Mouse (Mus musculus): Measurements from ENCODE around the gene Sftpd. TPM values are rescaled to one million over a fixed set of nuclear protein-coding genes. Genes with fewer than 3 reads are reported as not detected.

The Sftpd gene
- polyA plus RNA-seq, 1 experiment from 2014 or later: 2.6 TPM

DNA sequence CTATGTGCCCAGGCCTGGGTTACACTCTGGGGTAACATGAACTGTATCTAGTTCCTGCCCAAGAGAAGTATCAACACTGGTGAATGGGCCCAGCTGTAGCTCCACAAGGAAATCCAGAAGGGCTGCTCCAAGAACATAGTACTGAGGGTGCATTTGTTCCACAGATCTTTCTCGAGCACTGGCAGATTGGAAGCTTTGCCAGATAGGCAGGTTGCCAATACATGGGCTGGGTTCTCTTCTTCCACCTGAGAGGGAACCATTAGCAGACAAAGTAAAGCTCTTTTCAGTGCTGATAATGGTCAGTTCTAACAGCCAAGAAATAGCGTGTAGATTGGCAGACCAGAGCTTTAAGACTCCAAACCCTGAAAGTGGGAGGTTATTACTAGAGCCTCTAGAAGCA, 37.6 kb downstream of the Sftpd start:
- Histone ChIP-seq H3K4me2 (replicated peaks) (no peak overlapping the region), H3K4me1 (no peaks in the 10 kb centered on the region), H3K27me3 (no peaks in the 10 kb centered on the region), H3K27ac (replicated peaks) (no peak overlapping the region), H3K36me3 (no peaks in the 10 kb centered on the region), H3K4me3 (replicated peaks) (no peak overlapping the region), H3K9me3 (replicated peaks) (no peaks in the 10 kb centered on the region), H3K9ac (no peak overlapping the region)
- WGBS: 78% methylated on average over 2 of the region's 2 CpGs
- ATAC-seq (ENCODE audit: insufficient number of reproducible peaks, low FRiP score, low TSS enrichment, low read depth): no peak

- WGBS: 78% methylated on average over 3 of the region's 3 CpGs
- H3K9me3 ChIP-seq (replicated peaks): no peaks in the 10 kb centered on the region
- no peaks in the 10 kb centered on the region for H3K36me3 ChIP-seq
- H3K27ac ChIP-seq (replicated peaks): no peak overlapping the region
- H3K4me1 ChIP-seq: no peaks in the 10 kb centered on the region
- no peak overlapping the region for H3K4me3 ChIP-seq (replicated peaks)
- no peak for ATAC-seq (ENCODE audit: insufficient number of reproducible peaks, low FRiP score, low TSS enrichment, low read depth)
- no peaks in the 10 kb centered on the region for H3K27me3 ChIP-seq
- H3K9ac ChIP-seq: no peak overlapping the region
- no peak overlapping the region for H3K4me2 ChIP-seq (replicated peaks)
Measured at GRCm38 (mm10) chr14:41146922-41147321, 38.0 kb downstream of the Sftpd start.

- no peak overlapping the region for H3K4me3 ChIP-seq (replicated peaks)
- ATAC-seq (ENCODE audit: insufficient number of reproducible peaks, low FRiP score, low TSS enrichment, low read depth): no peak
- H3K4me2 ChIP-seq (replicated peaks): no peak overlapping the region
- H3K9ac ChIP-seq: no peak overlapping the region
- H3K27me3 ChIP-seq: no peaks in the 10 kb centered on the region
- H3K4me1 ChIP-seq: no peaks in the 10 kb centered on the region
- H3K9me3 ChIP-seq (replicated peaks): no peaks in the 10 kb centered on the region
- H3K36me3 ChIP-seq: no peaks in the 10 kb centered on the region
- 50% methylated on average over 6 of the region's 6 CpGs for WGBS
- no peak overlapping the region for H3K27ac ChIP-seq (replicated peaks)
Measured at GRCm38 (mm10) chr14:41146035-41146434, 38.9 kb downstream of the Sftpd start.

DNA sequence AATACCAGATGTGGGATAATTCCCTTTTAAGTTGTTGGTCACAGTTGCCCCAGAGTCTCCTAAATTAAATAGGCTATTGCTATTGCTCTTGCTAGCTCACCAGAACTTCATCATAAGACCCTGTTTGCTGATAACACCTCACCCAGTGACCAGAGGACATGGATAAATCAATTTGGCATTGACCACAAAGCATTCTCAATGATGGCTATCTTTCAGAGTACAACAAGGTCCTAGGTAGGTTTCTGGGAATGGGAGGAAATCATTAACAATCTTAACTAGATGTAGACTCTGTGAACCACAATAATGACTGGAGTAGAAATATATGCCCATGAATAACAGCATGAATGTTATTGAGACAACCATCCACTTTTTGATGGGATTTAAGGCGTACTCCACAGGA, 44.3 kb downstream of the Sftpd start:
- H3K27me3 ChIP-seq: no peaks in the 10 kb centered on the region
- no peak overlapping the region for H3K9ac ChIP-seq
- no peaks in the 10 kb centered on the region for H3K36me3 ChIP-seq
- H3K4me3 ChIP-seq (replicated peaks): no peak overlapping the region
- H3K27ac ChIP-seq (replicated peaks): no peak overlapping the region
- 86% methylated on average over 1 of the region's 1 CpGs for WGBS
- H3K4me1 ChIP-seq: no peaks in the 10 kb centered on the region
- ATAC-seq (ENCODE audit: insufficient number of reproducible peaks, low FRiP score, low TSS enrichment, low read depth): no peak
- no peaks in the 10 kb centered on the region for H3K9me3 ChIP-seq (replicated peaks)
- no peak overlapping the region for H3K4me2 ChIP-seq (replicated peaks)

- H3K36me3 ChIP-seq: no peaks in the 10 kb centered on the region
- H3K27me3 ChIP-seq: no peaks in the 10 kb centered on the region
- H3K4me3 ChIP-seq (replicated peaks): no peak overlapping the region
- no peak overlapping the region for H3K27ac ChIP-seq (replicated peaks)
- no peaks in the 10 kb centered on the region for H3K4me1 ChIP-seq
- H3K9me3 ChIP-seq (replicated peaks): no peaks in the 10 kb centered on the region
- no peak overlapping the region for H3K9ac ChIP-seq
- H3K4me2 ChIP-seq (replicated peaks): no peak overlapping the region
- no peak for ATAC-seq (ENCODE audit: insufficient number of reproducible peaks, low FRiP score, low TSS enrichment, low read depth)
Measured at GRCm38 (mm10) chr14:41137006-41137405, 47.9 kb downstream of the Sftpd start.

GRCm38 (mm10) chr14:41131540-41131939, 53.4 kb downstream of the Sftpd start, which contains the start of gene Sftpa1:
Sftpa1 (plus strand) TSS chr14:41131782.
- H3K9me3 ChIP-seq (replicated peaks): no peaks in the 10 kb centered on the region
- H3K4me3 ChIP-seq (replicated peaks): no peak within 1 kb of the TSS
- no peak within 1 kb of the TSS for H3K4me2 ChIP-seq (replicated peaks)
- no peak within 1 kb of the TSS for H3K9ac ChIP-seq
- no peaks in the 10 kb centered on the region for H3K36me3 ChIP-seq
- no peak for ATAC-seq (ENCODE audit: insufficient number of reproducible peaks, low FRiP score, low TSS enrichment, low read depth)
- no peaks in the 10 kb centered on the region for H3K27me3 ChIP-seq
- H3K4me1 ChIP-seq: no peaks in the 10 kb centered on the region
- WGBS: 80% methylated on average over 7 of the region's 7 CpGs
- H3K27ac ChIP-seq (replicated peaks): no peak within 1 kb of the TSS

DNA sequence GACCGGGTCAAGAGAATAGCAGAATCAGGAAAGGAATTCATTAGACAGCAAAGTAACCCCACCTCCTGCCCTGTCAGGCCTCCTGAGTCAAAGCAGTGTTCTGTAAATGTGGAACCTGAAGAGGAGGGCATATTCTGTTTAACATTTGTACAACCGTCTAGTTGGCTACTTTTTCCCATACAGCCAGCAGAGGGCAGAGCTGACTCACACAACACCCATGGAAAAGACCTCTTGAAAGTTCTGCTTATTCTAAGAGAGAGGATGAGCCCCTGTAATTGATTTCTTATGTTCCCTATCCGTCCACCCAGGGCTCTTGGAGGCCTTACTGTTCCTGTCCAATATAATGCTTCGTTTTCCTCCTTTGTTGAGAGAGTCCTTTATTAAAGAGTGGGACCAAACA, 57.0 kb downstream of the Sftpd start:
- no peak overlapping the region for H3K4me2 ChIP-seq (replicated peaks)
- no peak for ATAC-seq (ENCODE audit: insufficient number of reproducible peaks, low FRiP score, low TSS enrichment, low read depth)
- H3K27ac ChIP-seq (replicated peaks): no peak overlapping the region
- no peaks in the 10 kb centered on the region for H3K4me1 ChIP-seq
- no peaks in the 10 kb centered on the region for H3K36me3 ChIP-seq
- H3K9me3 ChIP-seq (replicated peaks): no peaks in the 10 kb centered on the region
- H3K9ac ChIP-seq: no peak overlapping the region
- H3K4me3 ChIP-seq (replicated peaks): no peak overlapping the region
- H3K27me3 ChIP-seq: no peaks in the 10 kb centered on the region
- WGBS: 19% methylated on average over 4 of the region's 4 CpGs

DNA sequence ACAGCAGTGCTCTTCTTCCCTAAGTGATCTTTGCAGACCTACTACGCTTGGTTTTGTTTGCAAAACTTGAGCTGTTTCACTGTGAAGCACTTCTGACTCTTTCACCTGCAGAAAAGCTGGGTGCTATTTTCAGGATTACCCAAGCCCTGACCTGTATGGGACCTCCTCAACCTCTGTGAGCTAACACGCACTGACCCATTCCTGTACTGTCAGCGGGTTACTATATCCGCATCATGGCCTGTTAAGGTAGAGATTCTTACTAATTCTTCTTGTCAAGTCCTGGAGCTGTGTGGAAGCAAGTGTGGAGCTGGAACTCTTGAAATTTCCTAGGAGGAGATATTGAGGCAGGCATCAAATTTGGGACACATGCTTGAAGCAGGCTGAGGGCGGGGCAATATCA, 60.3 kb downstream of the Sftpd start:
- Histone ChIP-seq H3K4me1 (no peaks in the 10 kb centered on the region), H3K9me3 (replicated peaks) (no peaks in the 10 kb centered on the region), H3K4me3 (replicated peaks) (no peak overlapping the region), H3K36me3 (no peaks in the 10 kb centered on the region), H3K27me3 (no peaks in the 10 kb centered on the region), H3K4me2 (replicated peaks) (no peak overlapping the region), H3K9ac (no peak overlapping the region), H3K27ac (replicated peaks) (no peak overlapping the region)
- 84% methylated on average over 5 of the region's 5 CpGs for WGBS
- no peak for ATAC-seq (ENCODE audit: insufficient number of reproducible peaks, low FRiP score, low TSS enrichment, low read depth)

Other genes starting within 250 kb of the Sftpd start
- 84.7 and 86.6 TPM in 2 replicates for gene Tspan14, start 218.3 kb downstream of the Sftpd start, polyA plus RNA-seq (2015; fragmentation: Nextera tagmentation; extraction: Ambion mirVana)
- gene Fam213a, start 171.4 kb downstream of the Sftpd start, polyA plus RNA-seq (2015; fragmentation: Nextera tagmentation; extraction: Ambion mirVana): 89.0 and 91.4 TPM in 2 replicates
- 0.71 and 1.5 TPM in 2 replicates for gene Dydc2, start 115.9 kb downstream of the Sftpd start, polyA plus RNA-seq (2015; fragmentation: Nextera tagmentation; extraction: Ambion mirVana)
- 0.28 and 0.39 TPM in 2 replicates for gene Dydc1, start 112.2 kb downstream of the Sftpd start, polyA plus RNA-seq (2015; fragmentation: Nextera tagmentation; extraction: Ambion mirVana)
- not detected in 2 replicates for gene Mat1a, start 80.1 kb downstream of the Sftpd start, polyA plus RNA-seq (2015; fragmentation: Nextera tagmentation; extraction: Ambion mirVana)
- gene Sftpa1, start 53.4 kb downstream of the Sftpd start, polyA plus RNA-seq (2015; fragmentation: Nextera tagmentation; extraction: Ambion mirVana): not detected in 2 replicates
- not detected in 2 replicates for gene Mbl1, start 33.7 kb downstream of the Sftpd start, polyA plus RNA-seq (2015; fragmentation: Nextera tagmentation; extraction: Ambion mirVana)
- not detected in 2 replicates for gene Gm2832, start 93.7 kb upstream of the Sftpd start, polyA plus RNA-seq (2015; fragmentation: Nextera tagmentation; extraction: Ambion mirVana)
- not detected in 2 replicates for gene Gm5798, start 163.5 kb upstream of the Sftpd start, polyA plus RNA-seq (2015; fragmentation: Nextera tagmentation; extraction: Ambion mirVana)
- gene Gm7945, start 201.2 kb upstream of the Sftpd start, polyA plus RNA-seq (2015; fragmentation: Nextera tagmentation; extraction: Ambion mirVana): not detected in 2 replicates
- gene Gm6482, start 223.1 kb upstream of the Sftpd start, polyA plus RNA-seq (2015; fragmentation: Nextera tagmentation; extraction: Ambion mirVana): not detected in 2 replicates